8 mouse cellular contexts compared by ENCODE assay signal in genomic region chr5:110980576-110980975, GRCm38 (mm10).
DNase-seq lines count a peak whose midpoint lies in the region; ATAC-seq and TF ChIP-seq lines count a peak whose summit lies in the region.

No protein-coding gene starts in this region.

- peak overlapping the region; percentile 73; the same call in 1 of the 2 replicates for H3K4me2 ChIP-seq in liver, embryonic 15.5 days

- H3K9me3 ChIP-seq in liver, embryonic 15.5 days (replicated peaks), result no peaks in the 10 kb centered on the region

- intact Hi-C loops in gastrocnemius, adult 2 months (cut with DNase I), result loop anchor here (5.0 kb wide), 3 partner anchors 87 to 277 kb away; no protein-coding TSS in a partner anchor

- peak overlapping the region; percentile 94 for H3K27ac ChIP-seq in gastrocnemius, adult 2 months
- no peak overlapping the region for H3K27ac ChIP-seq in liver, embryonic 15.5 days (replicated peaks)

- ATAC-seq in liver, embryonic 15.5 days (ENCODE audit: insufficient read depth), result no peak

- peak overlapping the region; percentile 83 for H3K4me3 ChIP-seq in gastrocnemius, adult 2 months
- H3K4me3 ChIP-seq in liver, embryonic 15.5 days (replicated peaks), result peak overlapping the region; percentile 57; the same call in 1 of the 2 replicates

- no peak for TF ChIP-seq CTCF in gastrocnemius, adult 2 months (IDR thresholded peaks at IDR 0.05)

- no peak overlapping the region for H3K9ac ChIP-seq in liver, embryonic 15.5 days

- 55% methylated on average over 5 of the region's 5 CpGs for WGBS in liver, embryonic 15.5 days (ENCODE audit: insufficient replicate concordance)

- DNase-seq in gastrocnemius, adult 2 months, result no peak
- DNase-seq in gastrocnemius, adult 8-10 months (ENCODE audit: low spot score in 2 of 2), result no peak
- peak; percentile 25 for DNase-seq in MN1 (ENCODE audit: low spot score)
- peak; percentile 7 for DNase-seq in forelimb bud, embryonic 11.5 days (ENCODE audit: low read depth, low spot score)
- no peak for DNase-seq in urinary bladder, postnatal 14 days (ENCODE audit: low spot score)
- no peak for DNase-seq in right cerebral cortex, postnatal 4 days
- DNase-seq in frontal cortex, adult 2 months (ENCODE audit: extremely low spot score in 1 of 2, low spot score in 1 of 2), result no peak

- H3K27me3 ChIP-seq in liver, embryonic 15.5 days, result peaks cover 55% of the 10 kb centered on the region

- H3K36me3 ChIP-seq in liver, embryonic 15.5 days (replicated peaks), result no peaks in the 10 kb centered on the region

- no peaks in the 10 kb centered on the region for H3K4me1 ChIP-seq in liver, embryonic 15.5 days (replicated peaks)

Comparison
In these comparisons a context has a peak if more than half of its experiments do, and no peak if none do; other contexts are left out.
1. DNase-seq: peak in MN1 (single experiment) and forelimb bud, embryonic 11.5 days (single experiment); none in gastrocnemius, adult 2 months (single experiment), gastrocnemius, adult 8-10 months (0 of 2), urinary bladder, postnatal 14 days (single experiment), right cerebral cortex, postnatal 4 days (single experiment) and frontal cortex, adult 2 months (0 of 2).